Mouse (Mus musculus) right cerebral cortex, postnatal 36 days (tissue): ENCODE measurements around the gene Asxl1.

Experiments
- DNase-seq, 2 experiments: peaks; one replicate each; pipeline ENCODE4 v3.0.0; 2022; ENCODE audit warnings: low spot score in 2 of 2, mixed read lengths in 1 of 2

Asxl1 gene

DNA sequence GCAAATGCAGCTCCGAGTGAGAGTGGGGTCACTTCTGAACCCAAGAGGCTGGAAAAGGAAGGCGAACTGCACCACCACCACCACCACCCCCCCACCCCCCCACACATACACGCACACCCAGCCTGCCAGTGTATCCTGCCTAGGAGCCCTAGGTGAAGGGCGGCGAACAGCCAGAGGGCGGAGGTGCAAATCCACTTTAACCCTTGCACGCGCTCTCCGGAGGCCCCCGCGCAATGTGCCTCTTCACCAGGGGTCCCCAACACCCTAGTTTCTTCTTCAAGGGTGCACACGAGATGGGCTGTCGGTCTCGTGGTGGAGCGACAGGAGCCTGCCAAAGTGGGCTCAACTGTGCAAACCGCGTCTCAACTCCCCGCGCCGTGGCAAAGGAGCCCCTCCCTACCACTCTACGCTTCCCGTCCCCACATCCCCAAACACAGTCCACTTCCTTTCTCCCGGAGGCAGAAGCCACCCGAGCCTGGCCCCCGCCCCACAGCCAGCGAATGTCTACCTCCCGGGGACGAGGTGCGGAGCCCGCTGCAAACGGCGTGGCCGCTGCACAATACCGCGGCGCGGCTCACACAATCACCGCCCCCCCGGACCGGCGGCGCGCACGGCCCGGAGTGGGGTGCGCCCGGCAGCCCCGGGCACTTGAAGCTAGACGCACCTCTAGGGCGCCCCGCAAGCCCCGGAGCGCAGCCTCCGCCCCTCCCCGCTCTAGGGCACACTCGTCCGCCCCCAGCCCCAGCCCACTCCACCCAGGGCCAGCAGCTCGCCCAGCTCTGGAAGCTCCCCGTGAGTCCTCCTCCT, 98.0 kb downstream of the Asxl1 start:
- DNase-seq = no peak

DNA sequence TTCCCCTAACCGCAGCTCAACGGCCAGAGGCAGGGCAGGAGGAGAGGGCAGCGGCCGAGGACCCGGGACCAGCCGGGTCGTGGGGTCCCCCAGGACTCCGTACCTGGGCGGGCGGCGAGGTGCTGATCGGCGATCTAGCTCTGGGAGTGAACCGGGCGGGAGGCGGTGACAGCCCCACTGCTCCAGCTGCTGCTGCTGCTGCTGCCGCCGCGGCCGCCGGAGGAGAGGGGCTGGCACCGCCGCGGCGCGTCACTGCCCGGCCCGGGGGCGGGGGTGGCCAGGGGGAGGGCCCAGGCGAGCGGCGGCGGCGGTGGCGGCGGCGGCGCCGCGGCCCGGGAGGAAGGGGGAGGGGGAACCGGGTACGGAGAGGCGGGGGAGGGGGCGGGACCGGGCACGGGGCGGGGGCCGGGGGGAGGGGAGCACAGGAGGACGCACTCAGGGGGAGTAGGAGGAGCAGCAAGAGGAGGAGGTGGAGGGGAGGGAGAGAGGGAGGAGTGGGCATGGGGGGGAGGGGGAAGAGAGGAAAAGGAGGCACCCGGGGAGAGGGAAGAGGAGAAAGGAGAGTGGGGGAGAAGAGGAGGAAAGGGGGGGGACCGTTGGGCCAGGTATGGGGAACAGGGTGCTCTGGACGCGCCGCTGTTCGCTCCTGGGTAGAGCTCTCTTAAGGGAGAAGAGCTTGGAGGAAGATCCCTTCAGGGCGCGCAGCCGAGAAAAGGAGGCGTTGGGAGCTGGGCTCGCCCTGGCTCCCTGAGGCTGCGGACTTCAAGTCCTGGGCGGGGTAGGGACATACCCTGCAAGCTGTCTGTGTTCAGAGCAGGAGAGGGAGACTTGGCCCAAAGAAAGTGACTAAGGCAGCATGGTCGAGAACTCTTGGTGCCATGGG, 98.9 kb downstream of the Asxl1 start:
- peak; percentile 32 to 46 for DNase-seq

DNA sequence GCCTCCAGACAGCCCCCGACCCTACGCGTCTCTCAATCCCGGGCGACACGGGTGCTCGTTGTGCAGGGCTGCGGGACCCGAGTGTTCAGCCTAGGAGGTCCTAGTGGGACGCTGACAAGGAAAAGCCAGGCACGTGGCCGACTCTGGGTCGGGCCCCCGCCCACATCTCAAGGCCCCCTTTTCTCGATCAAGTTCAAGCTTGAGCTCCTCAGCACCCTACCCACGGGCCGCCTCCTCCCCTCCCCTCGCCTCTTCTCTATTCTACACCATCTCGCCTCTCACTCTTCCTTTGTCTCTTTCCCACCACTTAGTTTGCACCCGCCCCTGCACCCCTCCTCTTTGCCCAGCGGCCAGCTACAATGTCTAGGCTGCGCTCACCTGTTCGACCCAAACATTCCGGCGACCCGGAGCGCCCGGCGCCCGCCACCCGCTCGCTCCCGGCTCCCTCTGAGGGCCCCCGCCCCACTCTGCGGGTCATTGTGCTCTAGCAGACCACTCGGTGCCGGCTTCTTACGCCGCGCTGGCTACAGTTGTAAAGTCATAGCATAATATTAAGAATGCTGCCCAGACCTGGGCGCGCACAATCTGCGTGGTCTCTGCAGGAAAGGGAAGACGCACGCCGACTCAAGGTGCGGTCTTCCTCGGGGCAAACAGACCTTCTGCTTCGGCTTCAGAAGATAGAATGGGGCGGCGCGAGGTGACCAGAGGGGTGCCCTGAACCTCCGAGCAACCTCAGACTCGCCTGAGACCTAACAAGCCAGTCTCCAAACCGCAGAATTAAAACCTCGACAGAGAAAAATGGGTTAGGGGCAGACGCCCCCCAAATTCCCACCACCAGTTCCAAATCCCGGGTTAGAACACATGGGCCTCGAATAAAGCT, 99.7 kb downstream of the Asxl1 start:
- DNase-seq = peak in 1 of 2 experiments; percentile 32

DNA sequence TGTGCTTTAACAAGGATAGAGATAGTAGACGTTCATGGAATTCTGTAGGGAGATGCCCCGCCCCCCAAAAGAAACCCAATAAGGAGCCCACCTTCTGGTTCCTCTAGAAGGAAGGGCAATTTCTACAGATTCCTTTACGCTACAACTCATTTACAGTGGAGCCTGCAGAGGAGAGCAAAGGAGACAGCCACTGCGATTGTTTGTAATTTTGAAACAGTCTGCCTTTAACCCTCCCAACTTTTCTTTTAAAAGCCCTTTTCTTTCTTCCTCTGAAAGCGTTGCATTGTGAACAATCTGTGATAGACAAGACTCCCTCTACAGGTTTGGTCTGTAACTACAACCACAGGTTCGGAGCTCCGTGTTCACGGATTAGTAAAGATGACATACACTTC, 100.4 kb downstream of the Asxl1 start:
- DNase-seq = no peak

DNA sequence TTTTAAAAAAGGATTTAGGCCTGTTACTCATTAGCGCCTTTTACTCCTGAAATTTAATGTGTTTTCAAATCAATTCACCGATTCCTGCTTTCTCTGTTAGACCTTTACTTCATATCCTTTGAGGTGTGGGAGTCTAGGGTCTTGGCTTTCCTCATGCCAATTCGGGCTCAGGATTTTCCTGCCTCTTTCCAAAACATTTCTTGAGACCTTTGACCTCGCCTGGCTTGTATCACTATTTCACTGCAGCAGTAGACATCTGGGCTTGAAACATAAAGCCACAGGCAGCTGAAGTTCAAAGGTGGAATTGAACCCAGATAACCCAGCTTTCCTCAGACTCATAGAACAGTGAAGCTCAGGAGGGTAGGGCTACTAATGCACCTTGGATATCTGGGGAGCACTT, 100.8 kb downstream of the Asxl1 start:
- DNase-seq = no peak

DNA sequence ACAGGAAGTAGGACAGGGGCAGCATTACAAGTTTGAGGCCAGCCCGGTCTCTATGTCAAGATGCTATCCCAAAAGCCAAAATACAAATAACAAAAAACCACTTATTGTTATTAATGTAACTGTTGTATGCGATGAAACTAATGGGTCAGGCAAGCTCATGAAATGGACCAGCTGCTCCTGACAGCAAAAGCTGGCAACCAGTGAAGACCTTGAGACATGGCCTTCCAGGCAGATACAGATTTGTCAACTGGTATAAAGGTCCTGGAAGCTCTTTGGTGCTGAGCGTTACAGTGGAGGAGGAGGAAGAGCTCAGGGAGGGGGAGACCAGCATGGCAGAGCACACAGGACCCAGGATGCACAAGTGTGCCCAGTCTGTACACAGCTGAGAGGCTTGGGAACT, 102.1 kb downstream of the Asxl1 start:
- DNase-seq = no peak

DNA sequence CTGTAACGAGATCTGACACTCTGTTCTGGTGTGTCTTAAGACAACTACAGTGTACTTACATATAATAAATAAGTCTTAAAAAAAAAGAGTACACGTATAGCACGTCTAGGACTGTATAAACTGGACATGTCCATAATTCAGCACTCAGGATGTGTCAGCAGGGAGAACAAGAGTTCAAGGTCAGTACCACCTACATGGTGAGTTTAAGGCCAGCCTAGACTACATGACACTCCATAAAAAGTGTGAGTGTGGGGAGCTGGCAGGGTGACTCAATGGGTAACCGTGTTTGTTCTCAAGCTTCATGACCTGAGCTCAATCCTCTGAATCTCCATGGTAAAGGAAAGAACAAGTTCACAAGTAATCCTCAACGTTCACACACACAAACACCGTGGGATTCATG, 102.9 kb downstream of the Asxl1 start:
- no peak for DNase-seq
